Mouse (Mus musculus) heart, adult 2 months (tissue): Measurements from ENCODE around the gene Ap1b1. TPM values are rescaled to one million over a fixed set of nuclear protein-coding genes. Genes with fewer than 3 reads are reported as not detected.

Experiments used
- DNase-seq, 2 experiments: peaks; one replicate each; pipeline ENCODE4 v3.0.0; 2021
- H3K27ac ChIP-seq: fragments of 200-600 bp; 2 replicates; pipeline ENCODE4 v1.8.1; 2022
- H3K27me3 ChIP-seq: fragments of 200-500 bp; 2 replicates; pipeline ENCODE4 v1.6.1; 2012; ENCODE audit warnings: mild to moderate bottlenecking, low read length, inconsistent platforms, mixed read lengths; ENCODE audit not compliant: control insufficient read depth, insufficient read depth
- H3K36me3 ChIP-seq: fragments of 200-500 bp; 2 replicates; pipeline ENCODE4 v1.6.1; 2012; ENCODE audit warnings: low read length, inconsistent platforms; ENCODE audit not compliant: control insufficient read depth, insufficient read depth
- H3K4me1 ChIP-seq: fragments of 200-500 bp; 2 replicates; pipeline ENCODE4 v1.6.1; 2011; ENCODE audit warnings: low read length; ENCODE audit not compliant: control insufficient read depth, insufficient read depth
- H3K4me3 ChIP-seq: fragments of 200-600 bp; 2 replicates; pipeline ENCODE4 v1.8.1; 2022
- H3K79me2 ChIP-seq: fragments of 200-500 bp; replicated peaks from 2 replicates; pipeline ENCODE4 v1.6.1; 2012; ENCODE audit warnings: mild to moderate bottlenecking, inconsistent platforms, low read length, moderate library complexity, mixed read lengths; ENCODE audit not compliant: control insufficient read depth, insufficient read depth
- H3K9ac ChIP-seq: fragments of 200-500 bp; 2 replicates; pipeline ENCODE4 v1.6.1; 2012; ENCODE audit warnings: low read depth, mild to moderate bottlenecking, control low read depth, inconsistent platforms, low read length, mixed read lengths
- CTCF ChIP-seq: fragments of 200-600 bp; IDR thresholded peaks from 2 replicates; pipeline ENCODE4 v1.8.1; 2022; ENCODE audit warnings: antibody characterized with exemption, mild to moderate bottlenecking, moderate library complexity
- EP300 ChIP-seq: fragments of 200-500 bp; IDR thresholded peaks from 2 replicates; pipeline ENCODE4 v1.6.1; 2011; ENCODE audit warnings: low read depth, low read length, control low read depth; ENCODE audit not compliant: insufficient read depth
- POLR2A ChIP-seq: fragments of 200-500 bp; IDR thresholded peaks from 2 replicates; pipeline ENCODE4 v1.6.1; 2011; ENCODE audit warnings: mild to moderate bottlenecking, low read depth, low read length, control low read depth; ENCODE audit not compliant: insufficient read depth
- WGBS: fragments of 180-500 bp; shearing (Covaris S2); methylation state at CpG from one replicate; pipeline ENCODE4 v1.1.7; 2018; 5-methylcytosine and 5-hydroxymethylcytosine counted together
- intact Hi-C: fragments of 180-260 bp; cut with DNase I; formaldehyde crosslinking; loops from one replicate; pipeline ENCODE4 v1.15.1; 2025
- polyA plus RNA-seq: library from polyadenylated mRNA; depleted of rRNA; stranded (reverse); fragments of >200 nt; gene quantifications from 2 replicates; pipeline ENCODE4 v1.2.3, GENCODE M21; 2012
- total RNA-seq, 2 experiments: library from RNA; stranded (reverse); gene quantifications; 2 replicates each; pipeline ENCODE4 v1.2.3; 2021

Ap1b1 gene
- total and polyA plus RNA-seq, 3 experiments, result 48.1 to 64.2 (median 48.6) TPM

DNA sequence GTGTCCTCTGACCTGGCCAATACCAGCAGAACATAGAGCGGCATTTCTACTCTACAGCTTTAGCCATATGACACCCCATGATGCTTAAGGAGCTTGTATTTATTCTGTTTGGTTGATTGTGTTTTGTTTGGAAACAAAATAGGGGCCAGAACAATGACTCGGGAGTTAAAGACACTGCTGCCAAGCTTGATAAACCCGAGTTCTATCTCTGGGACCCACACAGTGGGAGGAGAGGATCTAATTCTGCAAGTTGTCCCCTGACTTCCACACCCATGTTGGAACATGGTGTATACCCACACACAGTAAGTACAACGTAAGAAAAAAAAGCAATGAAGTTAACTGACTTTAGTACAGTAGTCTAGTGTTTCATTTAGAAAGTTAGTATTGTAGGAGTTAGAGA is 16.2 kb downstream of the Ap1b1 start:
- Histone ChIP-seq H3K4me1 (peaks cover 4% of the 10 kb centered on the region), H3K27me3 (no peaks in the 10 kb centered on the region), H3K36me3 (peaks cover 3% of the 10 kb centered on the region; the same call in 1 of the 2 replicates), H3K27ac (no peak overlapping the region), H3K9ac (no peak overlapping the region), H3K4me3 (no peak overlapping the region), H3K79me2 (no peaks in the 10 kb centered on the region)
- no peak for DNase-seq
- TF ChIP-seq EP300 (no peak), POLR2A (no peak), CTCF (no peak)
- 59% methylated on average over 4 of the region's 4 CpGs for WGBS
- intact Hi-C loops, result no loop called here

DNA sequence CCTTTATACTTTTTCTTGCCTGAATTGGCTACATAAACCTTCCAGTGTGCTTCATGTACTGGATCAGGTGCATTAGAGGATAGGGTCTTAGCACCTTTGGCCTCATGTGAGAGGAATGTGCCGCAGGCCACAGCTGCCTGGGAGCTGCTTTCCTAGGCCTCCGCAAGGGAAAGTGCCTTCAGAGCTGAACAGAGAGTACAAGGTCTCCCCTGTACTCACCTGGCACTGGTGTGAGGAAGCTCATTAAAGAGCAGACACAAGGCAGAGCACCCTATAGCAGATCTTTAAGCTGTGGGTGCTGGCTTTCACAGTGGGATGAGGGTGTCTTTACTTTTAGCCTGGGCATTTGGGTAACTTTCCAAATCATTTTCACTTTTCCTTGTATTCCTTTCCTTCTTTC is 18.9 kb downstream of the Ap1b1 start:
- H3K79me2 ChIP-seq, result no peaks in the 10 kb centered on the region
- H3K27me3 ChIP-seq, result no peaks in the 10 kb centered on the region
- no peak overlapping the region for H3K27ac ChIP-seq
- H3K36me3 ChIP-seq, result no peaks in the 10 kb centered on the region
- H3K9ac ChIP-seq, result no peak overlapping the region
- intact Hi-C loops, result no loop called here
- no peak overlapping the region for H3K4me3 ChIP-seq
- H3K4me1 ChIP-seq, result no peaks in the 10 kb centered on the region
- no peak for DNase-seq
- TF ChIP-seq EP300, result no peak
- TF ChIP-seq POLR2A, result no peak
- no peak for TF ChIP-seq CTCF
- 97% methylated on average over 2 of the region's 2 CpGs for WGBS

GRCm38 (mm10) chr11:5007186-5007585 is 20.6 kb downstream of the Ap1b1 start:
- H3K4me3 ChIP-seq, result no peak overlapping the region
- no peak overlapping the region for H3K27ac ChIP-seq
- no peaks in the 10 kb centered on the region for H3K36me3 ChIP-seq
- DNase-seq, result no peak
- H3K9ac ChIP-seq, result no peak overlapping the region
- H3K79me2 ChIP-seq, result no peaks in the 10 kb centered on the region
- TF ChIP-seq EP300, result no peak
- TF ChIP-seq CTCF, result no peak
- no peak for TF ChIP-seq POLR2A
- intact Hi-C loops, result no loop called here
- peaks cover 1% of the 10 kb centered on the region for H3K4me1 ChIP-seq
- WGBS, result 83% methylated on average over 1 of the region's 1 CpGs
- no peaks in the 10 kb centered on the region for H3K27me3 ChIP-seq

DNA sequence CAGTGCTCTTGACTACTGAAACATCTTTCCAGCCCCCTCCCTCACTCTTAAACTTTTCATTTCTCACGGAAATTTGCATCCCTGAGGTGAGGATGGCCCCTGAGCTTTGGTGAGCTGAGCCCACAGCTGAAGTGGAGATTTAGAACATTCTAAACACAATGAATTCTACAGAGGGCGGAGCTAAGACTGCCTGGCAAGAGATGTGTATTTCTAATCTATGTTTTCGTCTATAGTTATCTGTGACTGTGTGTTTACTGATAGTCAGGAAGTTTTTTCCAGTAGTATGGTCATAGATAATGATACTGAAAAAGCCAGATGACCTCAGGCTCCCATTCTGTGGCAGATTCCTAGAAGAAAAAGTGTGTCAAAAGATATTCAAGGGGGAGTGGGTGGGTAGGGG is 22.2 kb downstream of the Ap1b1 start:
- intact Hi-C loops, result no loop called here
- Histone ChIP-seq H3K79me2 (no peaks in the 10 kb centered on the region), H3K27ac (no peak overlapping the region), H3K9ac (no peak overlapping the region), H3K4me3 (no peak overlapping the region), H3K4me1 (peaks cover 1% of the 10 kb centered on the region), H3K36me3 (no peaks in the 10 kb centered on the region), H3K27me3 (no peaks in the 10 kb centered on the region)
- TF ChIP-seq POLR2A (no peak), EP300 (no peak), CTCF (no peak)
- 56% methylated on average over 3 of the region's 3 CpGs for WGBS
- DNase-seq, result no peak

DNA sequence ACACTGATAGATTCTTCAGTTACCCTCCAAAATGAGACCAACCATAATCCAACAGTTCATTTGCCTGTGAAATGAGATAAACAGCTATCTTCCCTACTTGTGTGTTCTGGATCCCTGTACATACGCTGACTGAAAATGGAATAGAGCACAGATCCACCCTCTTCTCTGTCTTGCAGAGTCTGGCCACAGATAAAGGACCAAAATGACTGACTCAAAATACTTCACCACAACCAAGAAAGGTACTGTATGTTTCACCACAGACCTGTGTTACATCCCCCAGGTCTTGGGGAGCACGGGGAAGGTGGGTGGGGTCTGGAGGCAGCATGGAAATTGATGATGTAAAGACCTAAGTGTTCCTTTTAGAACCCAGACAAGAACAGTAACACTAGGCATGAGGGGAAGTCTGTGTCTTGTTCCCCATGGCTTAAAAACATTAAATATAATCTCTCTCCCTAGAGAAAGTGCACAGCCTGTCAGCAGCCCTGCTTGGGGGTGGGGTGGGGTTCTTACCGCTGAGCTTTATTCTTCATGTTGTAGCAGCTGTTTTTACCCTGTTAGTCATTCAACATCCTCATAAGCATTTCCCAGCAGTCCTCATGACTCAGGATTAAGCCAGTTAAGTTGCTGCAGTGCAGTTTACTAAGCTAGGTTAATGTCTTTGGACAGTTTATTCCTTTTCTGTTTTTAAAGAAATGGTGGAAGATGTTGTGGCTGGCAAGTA is 22.9 kb downstream of the Ap1b1 start:
- TF ChIP-seq CTCF (no peak), POLR2A (no peak), EP300 (no peak)
- no peaks in the 10 kb centered on the region for H3K27me3 ChIP-seq
- H3K36me3 ChIP-seq, result no peaks in the 10 kb centered on the region
- no peak overlapping the region for H3K4me3 ChIP-seq
- H3K79me2 ChIP-seq, result no peaks in the 10 kb centered on the region
- H3K27ac ChIP-seq, result no peak overlapping the region
- WGBS, result 61% methylated on average over 3 of the region's 3 CpGs
- no peak overlapping the region for H3K9ac ChIP-seq
- DNase-seq, result no peak
- peaks cover 1% of the 10 kb centered on the region for H3K4me1 ChIP-seq
- intact Hi-C loops, result no loop called here

GRCm38 (mm10) chr11:5010205-5010604 is 23.6 kb downstream of the Ap1b1 start:
- 74% methylated on average over 1 of the region's 1 CpGs for WGBS
- peaks cover 1% of the 10 kb centered on the region for H3K4me1 ChIP-seq
- H3K27me3 ChIP-seq, result no peaks in the 10 kb centered on the region
- H3K9ac ChIP-seq, result no peak overlapping the region
- TF ChIP-seq EP300 (no peak), CTCF (no peak), POLR2A (no peak)
- H3K4me3 ChIP-seq, result no peak overlapping the region
- H3K79me2 ChIP-seq, result no peaks in the 10 kb centered on the region
- intact Hi-C loops, result no loop called here
- DNase-seq, result no peak
- no peak overlapping the region for H3K27ac ChIP-seq
- H3K36me3 ChIP-seq, result no peaks in the 10 kb centered on the region
